Mouse (Mus musculus) liver, postnatal 0 days (tissue): ENCODE measurements around the gene Wsb1. TPM values are rescaled to one million over a fixed set of nuclear protein-coding genes. Genes with fewer than 3 reads are reported as not detected.

Experiments
- ATAC-seq: fragments of 200-750 bp; cut with Nextera tagmentation; 2 replicates; pipeline ENCODE4 v1.8.0; 2017; ENCODE audit warnings: mild to moderate bottlenecking, moderate library complexity
- DNase-seq: peaks from one replicate; pipeline ENCODE4 v3.0.0-alpha.2; 2016
- H3K27ac ChIP-seq: fragments of 300-500 bp; sonication (generic); 2 replicates; pipeline ENCODE4 v1.5.1; 2014; ENCODE audit warnings: antibody characterized with exemption, moderate library complexity, mild to moderate bottlenecking, low read depth
- H3K27me3 ChIP-seq: fragments of 300-500 bp; sonication (generic); 2 replicates; pipeline ENCODE4 v1.6.1; 2014; ENCODE audit warnings: low read length, control low read depth, mixed read lengths; ENCODE audit not compliant: insufficient read depth
- H3K36me3 ChIP-seq: fragments of 300-500 bp; sonication (generic); replicated peaks from 2 replicates; pipeline ENCODE4 v1.6.1; 2014; ENCODE audit warnings: mild to moderate bottlenecking, control low read depth, low read length, moderate library complexity, mixed read lengths; ENCODE audit not compliant: insufficient read depth
- H3K4me1 ChIP-seq: fragments of 300-500 bp; sonication (generic); 2 replicates; pipeline ENCODE4 v1.6.1; 2014; ENCODE audit warnings: antibody characterized with exemption, mild to moderate bottlenecking, control low read depth; ENCODE audit not compliant: insufficient read depth
- H3K4me2 ChIP-seq: fragments of 300-500 bp; sonication (generic); 2 replicates; pipeline ENCODE4 v1.6.1; 2014; ENCODE audit warnings: low read depth, mild to moderate bottlenecking, low read length, moderate library complexity, mixed read lengths
- H3K4me3 ChIP-seq: fragments of 300-500 bp; sonication (generic); 2 replicates; pipeline ENCODE4 v1.5.1; 2014; ENCODE audit warnings: low read depth, low read length
- H3K9ac ChIP-seq: fragments of 300-500 bp; sonication (generic); replicated peaks from 2 replicates; pipeline ENCODE4 v1.6.1; 2014; ENCODE audit warnings: mild to moderate bottlenecking, moderate library complexity
- H3K9me3 ChIP-seq: fragments of 300-500 bp; sonication (generic); 2 replicates; pipeline ENCODE4 v1.6.1; 2016; ENCODE audit warnings: mild to moderate bottlenecking, control low read depth, low read length, mixed read lengths
- CTCF ChIP-seq: sonication (generic); IDR thresholded peaks from 2 replicates; pipeline ENCODE4 v1.5.1; 2016; ENCODE audit warnings: antibody characterized with exemption, low read depth
- EP300 ChIP-seq: IDR thresholded peaks from 2 replicates; pipeline ENCODE4 v1.6.1; 2016; ENCODE audit warnings: antibody characterized with exemption, low read depth, mild to moderate bottlenecking
- WGBS: fragments of 180-500 bp; shearing (Covaris S2); extraction: QIAGEN DNeasy Blood & Tissue Kit; methylation state at CpG from one replicate; pipeline ENCODE4 v1.1.7; 2014; ENCODE audit not compliant: insufficient replicate concordance; 5-methylcytosine and 5-hydroxymethylcytosine counted together
- polyA plus RNA-seq: library from polyadenylated mRNA; unstranded; fragments of >200 nt; fragmentation: Nextera tagmentation; extraction: Ambion mirVana; gene quantifications from 2 replicates; pipeline ENCODE4 v1.2.1, GENCODE M21; 2015

The Wsb1 gene
- polyA plus RNA-seq, 1 experiment from 2014 or later = 26.3 TPM

DNA sequence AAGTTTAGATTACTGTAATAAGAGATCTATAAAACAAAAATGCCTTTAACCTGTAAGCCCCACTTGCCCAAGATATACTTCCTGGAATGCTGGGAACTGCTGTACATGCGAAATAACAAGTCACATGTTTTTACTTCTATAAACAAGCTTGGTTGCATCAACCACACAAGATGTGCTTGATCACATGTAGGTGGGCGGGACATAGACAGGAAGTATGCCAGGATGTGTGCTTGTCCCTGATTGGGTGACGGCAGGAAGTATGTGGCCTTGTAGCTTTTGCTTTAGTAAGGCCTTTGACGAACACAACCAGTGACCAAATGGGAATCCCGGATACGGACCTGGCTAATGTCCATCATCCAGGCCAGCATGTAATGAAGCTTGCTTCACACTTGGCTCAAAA, 31.1 kb downstream of the Wsb1 start:
- Histone ChIP-seq H3K27ac (no peak overlapping the region), H3K27me3 (no peaks in the 10 kb centered on the region), H3K36me3 (no peaks in the 10 kb centered on the region), H3K4me3 (no peak overlapping the region), H3K9ac (no peak overlapping the region), H3K4me1 (peaks cover 11% of the 10 kb centered on the region; the same call in 1 of the 2 replicates), H3K4me2 (no peak overlapping the region), H3K9me3 (no peaks in the 10 kb centered on the region)
- TF ChIP-seq CTCF (no peak), EP300 (0 out of 2 replicates have a peak, but pooled peaks have one; percentile 28)
- ATAC-seq (peak; percentile 65), DNase-seq (peak; percentile 55)
- WGBS = 59% methylated on average over 6 of the region's 6 CpGs

DNA sequence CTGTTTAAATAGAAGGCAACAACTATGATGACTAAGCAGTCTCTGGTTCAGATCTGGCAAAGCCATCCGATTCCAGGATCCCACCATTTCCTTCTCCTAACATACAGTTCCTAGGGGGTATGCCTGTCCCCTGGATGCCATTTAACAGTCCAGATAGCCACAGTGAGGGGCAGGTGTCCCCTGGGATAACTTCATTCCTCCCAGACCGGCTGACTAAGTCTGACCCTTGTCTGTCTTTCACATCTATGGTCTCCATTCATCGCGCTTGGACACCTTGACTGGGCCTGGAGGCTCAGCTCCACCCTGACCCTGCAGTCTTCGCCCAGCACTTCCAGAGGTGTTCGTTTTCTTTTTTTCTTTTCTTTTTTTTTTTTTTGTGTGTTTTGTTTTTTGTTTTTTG, 31.8 kb downstream of the Wsb1 start:
- Histone ChIP-seq H3K36me3 (no peaks in the 10 kb centered on the region), H3K4me2 (no peak overlapping the region), H3K9me3 (no peaks in the 10 kb centered on the region), H3K27me3 (no peaks in the 10 kb centered on the region), H3K9ac (no peak overlapping the region), H3K4me1 (peaks cover 11% of the 10 kb centered on the region; the same call in 1 of the 2 replicates), H3K4me3 (no peak overlapping the region), H3K27ac (no peak overlapping the region)
- TF ChIP-seq EP300 (no peak), CTCF (no peak)
- DNase-seq (no peak), ATAC-seq (no peak)
- WGBS = 81% methylated on average over 6 of the region's 6 CpGs

DNA sequence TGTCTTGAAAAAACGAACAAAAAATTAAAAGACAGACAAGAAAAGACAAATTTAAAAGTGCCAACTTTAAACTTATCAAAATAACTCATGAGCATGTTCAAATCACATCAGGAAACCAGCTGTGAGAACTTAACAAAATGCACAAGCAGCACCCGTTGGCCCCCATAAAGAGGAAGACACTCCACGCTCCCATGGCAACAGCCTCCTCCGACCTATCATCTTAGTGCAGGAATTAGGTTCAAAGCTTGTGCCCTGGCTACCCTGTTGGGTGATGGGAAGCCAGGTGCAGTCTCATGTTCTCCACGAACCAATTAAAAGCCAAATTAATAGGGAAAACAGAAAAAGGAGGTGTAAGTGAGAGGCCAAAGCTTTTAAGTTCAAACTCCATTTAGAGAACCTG, 32.8 kb downstream of the Wsb1 start:
- no peak overlapping the region for H3K4me2 ChIP-seq
- no peak overlapping the region for H3K27ac ChIP-seq
- ATAC-seq = no peak
- DNase-seq = no peak
- H3K9ac ChIP-seq = no peak overlapping the region
- peaks cover 11% of the 10 kb centered on the region; the same call in 1 of the 2 replicates for H3K4me1 ChIP-seq
- TF ChIP-seq EP300 (no peak), CTCF (no peak)
- no peaks in the 10 kb centered on the region for H3K9me3 ChIP-seq
- 49% methylated on average over 5 of the region's 5 CpGs for WGBS
- no peak overlapping the region for H3K4me3 ChIP-seq
- no peaks in the 10 kb centered on the region for H3K36me3 ChIP-seq
- no peaks in the 10 kb centered on the region for H3K27me3 ChIP-seq

DNA sequence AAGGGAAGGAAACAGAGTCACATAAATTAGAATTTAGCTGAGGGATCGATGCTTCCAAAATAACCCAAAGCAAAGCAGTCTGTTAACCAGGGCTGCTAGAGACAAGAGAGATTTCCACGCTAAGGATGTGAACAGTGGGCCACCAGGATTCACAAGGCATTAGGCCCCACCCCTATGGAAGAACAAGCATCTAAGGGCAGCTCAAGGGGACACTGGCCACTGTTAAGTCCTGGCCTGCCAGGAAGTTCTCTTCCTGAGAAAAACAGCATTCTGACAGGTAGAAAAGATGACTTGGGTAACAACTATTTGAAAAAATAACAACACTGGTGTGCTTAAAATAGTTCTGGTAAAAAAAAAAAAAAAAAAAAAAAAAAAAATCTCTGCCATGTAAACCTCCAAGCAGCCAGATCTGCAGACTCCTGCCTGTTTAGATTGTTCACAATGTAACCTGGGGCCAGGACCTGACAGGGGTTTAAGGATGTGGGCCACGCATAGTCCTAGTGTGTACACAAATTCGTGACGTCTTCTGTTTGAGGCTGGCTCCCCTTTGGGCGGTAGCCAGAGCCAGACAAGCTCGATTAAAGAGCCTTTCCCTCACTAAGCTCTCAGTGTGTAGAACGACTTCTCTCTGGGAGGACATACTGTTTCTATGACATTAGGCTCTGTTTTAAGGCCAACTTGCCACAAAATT, 35.4 kb downstream of the Wsb1 start:
- Histone ChIP-seq H3K9me3 (no peaks in the 10 kb centered on the region), H3K9ac (no peak overlapping the region), H3K27ac (no peak overlapping the region), H3K4me2 (no peak overlapping the region), H3K4me1 (0 out of 2 replicates have a peak, but pooled peaks cover 3% of the 10 kb centered on the region), H3K36me3 (no peaks in the 10 kb centered on the region), H3K27me3 (no peaks in the 10 kb centered on the region), H3K4me3 (no peak overlapping the region)
- no peak for DNase-seq
- ATAC-seq = no peak
- WGBS = 65% methylated on average over 8 of the region's 8 CpGs
- TF ChIP-seq EP300 (no peak), CTCF (no peak)

- Histone ChIP-seq H3K9ac (no peak overlapping the region), H3K36me3 (no peaks in the 10 kb centered on the region), H3K27me3 (no peaks in the 10 kb centered on the region), H3K4me1 (no peaks in the 10 kb centered on the region), H3K9me3 (no peaks in the 10 kb centered on the region), H3K4me3 (no peak overlapping the region), H3K27ac (no peak overlapping the region), H3K4me2 (no peak overlapping the region)
- TF ChIP-seq CTCF = peak; percentile 19; the same call in 1 of the 2 replicates
- TF ChIP-seq EP300 = no peak
- no peak for DNase-seq
- ATAC-seq = no peak
- 79% methylated on average over 1 of the region's 1 CpGs for WGBS
Observed at GRCm38 (mm10) chr11:79218061-79218460, 36.4 kb downstream of the Wsb1 start.

- Histone ChIP-seq H3K4me2 (no peak overlapping the region), H3K9ac (no peak overlapping the region), H3K27ac (no peak overlapping the region), H3K9me3 (no peaks in the 10 kb centered on the region), H3K36me3 (no peaks in the 10 kb centered on the region), H3K4me1 (no peaks in the 10 kb centered on the region), H3K27me3 (no peaks in the 10 kb centered on the region), H3K4me3 (no peak overlapping the region)
- DNase-seq (no peak), ATAC-seq (no peak)
- 73% methylated on average over 6 of the region's 6 CpGs for WGBS
- TF ChIP-seq EP300 (no peak), CTCF (no peak)
Observed at GRCm38 (mm10) chr11:79217133-79217532, 37.3 kb downstream of the Wsb1 start.
